Mouse (Mus musculus): Measurements from ENCODE around the gene Mllt3.
A peak's percentile ranks its signal among the peaks of the same experiment; 100 is the strongest.

Mllt3 gene

GRCm38 (mm10) chr4:88033216-88033653, at the start of gene Mllt3:
TSS of gene Mllt3 (minus strand) at chr4:88033364.
- DNase-seq (ENCODE audit: extremely low spot score), result peak; percentile 98

- no peak for DNase-seq (ENCODE audit: extremely low spot score)
Measured at GRCm38 (mm10) chr4:88082381-88082780, 49.2 kb upstream of the Mllt3 start.

- no peak for DNase-seq (ENCODE audit: extremely low spot score)
Measured at GRCm38 (mm10) chr4:88081885-88082284, 48.7 kb upstream of the Mllt3 start.

- DNase-seq (ENCODE audit: extremely low spot score), result no peak
Measured at GRCm38 (mm10) chr4:88081417-88081816, 48.3 kb upstream of the Mllt3 start.

GRCm38 (mm10) chr4:88078983-88079382, 45.8 kb upstream of the Mllt3 start:
- no peak for DNase-seq (ENCODE audit: extremely low spot score)

GRCm38 (mm10) chr4:88075388-88075787, 42.2 kb upstream of the Mllt3 start:
- DNase-seq (ENCODE audit: extremely low spot score), result no peak

GRCm38 (mm10) chr4:88046280-88046679, 13.1 kb upstream of the Mllt3 start:
- DNase-seq (ENCODE audit: extremely low spot score), result no peak

GRCm38 (mm10) chr4:88045151-88045550, 12.0 kb upstream of the Mllt3 start:
- DNase-seq (ENCODE audit: extremely low spot score), result no peak

GRCm38 (mm10) chr4:88035361-88035760, 2.2 kb upstream of the Mllt3 start:
- DNase-seq (ENCODE audit: extremely low spot score), result peak; percentile 78

GRCm38 (mm10) chr4:88034387-88035157, 1.4 kb upstream of the Mllt3 start:
- DNase-seq (ENCODE audit: extremely low spot score), result peak; percentile 38

GRCm38 (mm10) chr4:88033729-88034386, 694 bp upstream of the Mllt3 start:
- DNase-seq (ENCODE audit: extremely low spot score), result peak; percentile 44

- DNase-seq (ENCODE audit: extremely low spot score), result peak; percentile 62
Measured at GRCm38 (mm10) chr4:88032151-88033098, 739 bp downstream of the Mllt3 start.

GRCm38 (mm10) chr4:88031211-88032150, 1.7 kb downstream of the Mllt3 start:
- peak; percentile 58 for DNase-seq (ENCODE audit: extremely low spot score)

GRCm38 (mm10) chr4:88023567-88023966, 9.6 kb downstream of the Mllt3 start:
- DNase-seq (ENCODE audit: extremely low spot score), result no peak

- DNase-seq (ENCODE audit: extremely low spot score), result no peak
Measured at GRCm38 (mm10) chr4:88022623-88023022, 10.5 kb downstream of the Mllt3 start.

GRCm38 (mm10) chr4:88020421-88020820, 12.7 kb downstream of the Mllt3 start:
- DNase-seq (ENCODE audit: extremely low spot score), result no peak

- DNase-seq (ENCODE audit: extremely low spot score), result no peak
Measured at GRCm38 (mm10) chr4:88019645-88020044, 13.5 kb downstream of the Mllt3 start.

- no peak for DNase-seq (ENCODE audit: extremely low spot score)
Measured at GRCm38 (mm10) chr4:88017452-88018350, 15.5 kb downstream of the Mllt3 start.

- DNase-seq (ENCODE audit: extremely low spot score), result no peak
Measured at GRCm38 (mm10) chr4:88015765-88016164, 17.4 kb downstream of the Mllt3 start.

- DNase-seq (ENCODE audit: extremely low spot score), result no peak
Measured at GRCm38 (mm10) chr4:88015261-88015660, 17.9 kb downstream of the Mllt3 start.
